Mouse (Mus musculus) adrenal gland, postnatal 14 days (tissue): ENCODE results near the gene Nup85. TPM values are rescaled to one million over a fixed set of nuclear protein-coding genes. Genes with fewer than 3 reads are reported as not detected.
"Not testable (repeated sequence)": the region's sequence is repeated elsewhere in the genome, so short reads cannot be mapped to it uniquely, and the experiment has no call there.

ENCODE experiments used
- DNase-seq: peaks from one replicate; pipeline ENCODE4 v3.0.0; 2021; ENCODE audit warnings: mixed read lengths
- long read RNA-seq, 2 experiments: library from polyadenylated mRNA; stranded (forward); transcript quantifications; one replicate each; pipeline ENCODE4 v2.0.0; 2021
- total RNA-seq: library from RNA; stranded (reverse); gene quantifications from 2 replicates; pipeline ENCODE4 v1.2.3, GENCODE M21; 2021

Nup85 gene
- 40.7 and 52.8 TPM in 2 replicates for total RNA-seq
- long read RNA-seq, experiment 1, transcript Nup85-201 (19 exons, 2,230 nt) = major isoform, 34 of 47 reads
- long read RNA-seq, experiment 1, partial matches to known transcripts = 1 of 47 reads
- long read RNA-seq, experiment 1, other reads (novel, unspliced or antisense) = 12 of 47 reads
- long read RNA-seq, experiment 2, transcript Nup85-201 (19 exons, 2,230 nt) = major isoform, 18 of 25 reads
- long read RNA-seq, experiment 2, partial matches to known transcripts = 1 of 25 reads
- long read RNA-seq, experiment 2, other reads (novel, unspliced or antisense) = 6 of 25 reads

DNA sequence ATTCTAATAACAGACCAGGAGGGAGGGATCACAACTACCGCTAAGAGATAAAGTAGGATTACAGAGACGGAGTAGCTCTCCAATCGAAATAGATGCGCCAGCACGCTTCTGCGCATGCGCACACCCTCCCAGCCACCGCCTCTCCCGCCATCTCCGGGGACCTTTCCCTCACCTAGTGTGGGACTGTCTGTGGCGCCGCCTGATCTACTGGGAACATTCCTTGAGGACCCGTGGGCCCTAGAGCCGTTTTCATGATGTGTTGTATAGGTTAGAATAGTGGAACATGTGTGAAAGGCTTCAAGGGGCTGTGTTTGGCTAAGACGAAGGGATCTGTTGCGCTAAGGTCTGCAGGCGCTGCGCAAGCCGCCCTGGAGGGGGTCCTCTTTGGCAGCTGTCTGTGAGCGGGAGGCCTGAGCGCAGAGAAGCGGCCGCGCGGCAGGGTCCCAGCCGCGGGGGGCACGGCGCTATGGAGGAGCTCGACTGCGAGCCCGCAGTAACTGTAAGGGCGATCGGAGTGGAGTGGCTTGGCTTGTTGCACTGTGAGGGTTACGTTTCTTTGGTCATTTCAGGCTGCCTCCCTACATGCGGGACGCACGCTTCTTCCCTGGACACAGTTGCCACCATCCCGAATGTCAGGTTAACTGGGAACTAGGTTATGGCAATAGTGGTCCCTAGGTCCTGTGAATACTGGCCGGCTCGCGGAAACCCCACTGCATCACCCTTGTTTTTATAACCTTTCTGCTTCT lies at the start of gene Nup85:
Gene Nup85 (plus strand): TSS at position 371 of the 746 bp plus-strand sequence.
- DNase-seq = peak; percentile 98

DNA sequence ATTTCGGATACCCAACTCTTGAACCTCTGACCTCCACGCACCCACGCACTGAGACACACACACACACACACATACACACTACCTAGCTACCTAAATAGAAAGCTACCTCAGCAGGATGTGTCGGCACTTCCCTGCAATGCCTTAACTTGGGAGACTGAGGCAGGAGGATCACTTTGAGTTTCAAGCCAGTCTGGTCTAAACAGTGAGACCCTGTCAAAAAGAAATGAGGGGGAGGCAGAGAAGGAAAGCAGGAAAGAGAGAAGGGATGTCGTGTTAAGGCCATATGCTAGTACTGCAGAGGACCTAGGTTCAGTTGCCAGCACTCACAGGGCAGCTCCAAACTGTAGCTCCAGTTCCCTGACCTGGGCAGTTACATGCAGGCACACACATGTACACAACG lies 49.2 kb upstream of the Nup85 start:
- no peak for DNase-seq

GRCm38 (mm10) chr11:115516942-115517341 lies 47.3 kb upstream of the Nup85 start:
- DNase-seq = no peak

GRCm38 (mm10) chr11:115518693-115519092 lies 45.5 kb upstream of the Nup85 start:
- no peak for DNase-seq

DNA sequence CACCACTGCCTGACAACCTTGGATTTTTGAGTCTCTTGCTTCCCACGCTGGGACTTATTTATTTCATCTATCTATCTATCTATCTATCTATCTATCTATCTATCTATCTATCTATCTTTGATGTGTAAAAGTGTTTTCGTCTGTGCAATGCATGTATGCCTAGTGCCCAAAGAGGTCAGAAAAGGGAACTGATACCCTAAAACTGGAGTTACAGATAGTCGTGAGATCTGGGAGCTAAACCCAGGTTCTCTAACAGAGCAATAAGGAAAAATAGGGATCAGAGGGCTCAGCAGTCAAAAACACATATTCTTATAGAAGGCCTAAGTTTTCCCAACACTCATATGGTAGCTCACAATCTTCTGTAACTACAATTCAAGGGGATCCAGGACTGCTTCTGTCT lies 44.7 kb upstream of the Nup85 start:
- DNase-seq = no peak

- DNase-seq = no peak
Observed at GRCm38 (mm10) chr11:115520218-115520617, 44.0 kb upstream of the Nup85 start.

- DNase-seq = no peak
Observed at GRCm38 (mm10) chr11:115521080-115521479, 43.2 kb upstream of the Nup85 start.

DNA sequence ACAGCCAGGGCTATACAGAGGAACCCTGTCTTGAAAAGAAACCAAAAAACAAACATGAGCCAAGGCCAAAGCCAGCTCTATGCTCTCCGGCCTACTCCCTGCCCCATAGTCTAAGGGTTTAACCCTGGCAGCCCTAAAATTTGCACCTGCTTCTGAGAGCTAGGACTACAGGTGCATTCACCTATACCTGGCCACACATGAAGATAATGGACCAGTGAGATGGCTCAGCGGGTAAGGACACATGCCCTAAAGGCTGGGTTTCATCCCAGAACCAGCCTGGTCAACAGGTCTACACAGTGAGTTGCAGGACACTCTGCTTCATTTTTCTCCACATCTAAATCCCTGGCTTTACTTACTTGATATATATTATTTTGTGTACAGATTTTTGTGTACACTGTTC lies 42.0 kb upstream of the Nup85 start:
- DNase-seq = no peak

DNA sequence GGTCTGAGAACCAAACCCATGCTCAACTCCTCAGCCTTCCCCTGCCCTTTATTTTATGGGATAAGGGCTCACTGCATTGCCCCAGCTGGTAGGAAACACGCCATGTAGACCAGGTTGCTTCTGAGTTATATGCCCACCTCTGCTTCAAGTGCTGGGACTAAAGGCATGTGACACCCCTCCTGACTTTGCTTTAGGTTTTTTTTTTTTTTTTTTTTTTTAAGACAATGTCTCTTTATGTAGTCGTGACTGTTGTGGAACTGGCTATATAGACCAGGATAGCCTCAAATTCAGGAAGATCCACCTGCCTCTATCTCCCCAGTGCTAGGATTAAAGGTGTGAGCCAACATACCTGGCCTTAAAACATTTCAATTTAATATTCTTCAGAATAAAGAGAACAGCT lies 41.5 kb upstream of the Nup85 start:
- DNase-seq = no peak

DNA sequence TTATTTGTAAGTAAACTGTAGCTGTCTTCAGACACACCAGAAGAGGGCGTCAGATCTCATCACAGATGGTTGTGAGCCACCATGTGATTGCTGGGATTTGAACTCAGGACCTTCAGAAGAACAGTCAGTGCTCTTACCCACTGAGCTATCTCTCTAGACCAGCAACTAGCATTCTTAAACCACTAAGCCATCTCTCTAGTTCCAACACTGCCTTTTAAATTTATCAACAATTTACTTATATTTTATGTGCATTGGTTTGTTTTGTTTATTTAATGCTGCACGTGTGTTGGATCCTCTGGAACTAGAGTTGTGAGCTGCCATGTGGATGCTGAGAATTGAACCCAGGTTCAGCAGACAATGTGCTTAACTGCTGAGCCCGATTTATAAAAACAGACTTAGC lies 37.8 kb upstream of the Nup85 start:
- not testable (repeated sequence) for DNase-seq

- no peak for DNase-seq
Observed at GRCm38 (mm10) chr11:115534759-115535371, 29.4 kb upstream of the Nup85 start.

DNA sequence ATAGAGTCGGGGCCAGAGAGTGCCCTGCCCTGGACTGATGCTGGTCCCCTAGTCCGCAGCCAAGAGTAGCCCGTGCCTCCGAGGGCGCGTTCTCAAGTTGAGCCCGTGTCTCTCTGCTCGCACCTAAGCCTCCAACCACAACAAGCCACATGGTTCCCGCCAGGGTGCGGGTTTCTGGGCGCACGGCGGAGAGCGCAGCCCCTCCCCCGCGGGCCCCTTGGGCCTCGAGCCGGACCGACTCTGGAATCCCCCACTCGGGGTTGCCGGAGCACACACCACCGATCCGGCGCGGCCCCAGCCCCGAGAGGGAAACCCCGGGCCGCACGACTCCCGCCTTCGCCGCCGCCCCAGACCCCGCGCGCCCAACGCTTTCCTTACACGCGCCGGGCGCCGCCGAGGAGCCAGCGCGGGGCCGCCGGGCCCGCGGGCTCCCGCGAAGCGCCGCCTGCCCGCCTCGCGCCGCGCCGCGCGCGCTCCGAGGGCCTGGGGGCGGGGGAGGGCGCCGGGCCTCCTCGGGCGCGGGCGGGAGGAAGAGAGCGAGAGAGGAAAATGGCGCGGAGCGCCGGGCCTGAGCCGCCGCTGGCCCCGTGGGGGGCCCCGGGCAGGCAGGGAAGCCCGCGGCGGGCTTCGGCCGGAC lies 28.7 kb upstream of the Nup85 start:
- peak; percentile 88 for DNase-seq

DNA sequence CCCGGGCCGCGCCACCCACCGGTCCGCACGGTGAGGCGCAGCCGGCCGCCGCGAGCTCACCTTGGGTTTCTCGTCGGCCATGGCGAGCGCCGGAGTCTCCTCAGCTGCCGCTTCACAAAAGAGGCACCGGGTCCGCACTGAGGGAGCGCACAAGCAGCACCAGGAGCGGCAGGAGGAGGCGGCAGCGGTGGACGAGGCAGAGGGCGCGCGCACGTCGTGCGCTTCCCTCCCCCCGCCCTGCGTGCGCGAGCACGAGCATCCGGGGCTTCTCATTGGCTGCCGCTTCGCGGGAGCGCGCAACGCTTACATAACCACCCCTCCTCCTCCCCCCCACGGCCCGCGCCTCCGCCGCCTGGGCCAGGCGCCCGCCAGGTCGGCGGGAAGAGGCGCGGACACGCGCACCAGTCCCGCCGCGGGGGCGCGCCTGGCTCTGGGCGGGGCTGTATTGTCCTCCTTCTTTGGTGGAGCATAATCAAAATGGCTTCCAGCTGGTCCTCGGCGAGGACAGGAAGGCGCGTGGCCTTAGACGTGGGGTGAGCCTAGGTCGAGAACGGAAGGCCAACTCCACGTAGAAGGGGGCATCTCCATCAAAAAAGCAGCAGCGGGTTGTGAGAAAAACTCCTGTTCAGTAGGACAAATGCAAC lies 28.1 kb upstream of the Nup85 start, which contains the start of gene Sumo2:
Gene Sumo2 (minus strand): TSS at position 239 of the 644 bp plus-strand sequence.
- peak; percentile 100 for DNase-seq

DNA sequence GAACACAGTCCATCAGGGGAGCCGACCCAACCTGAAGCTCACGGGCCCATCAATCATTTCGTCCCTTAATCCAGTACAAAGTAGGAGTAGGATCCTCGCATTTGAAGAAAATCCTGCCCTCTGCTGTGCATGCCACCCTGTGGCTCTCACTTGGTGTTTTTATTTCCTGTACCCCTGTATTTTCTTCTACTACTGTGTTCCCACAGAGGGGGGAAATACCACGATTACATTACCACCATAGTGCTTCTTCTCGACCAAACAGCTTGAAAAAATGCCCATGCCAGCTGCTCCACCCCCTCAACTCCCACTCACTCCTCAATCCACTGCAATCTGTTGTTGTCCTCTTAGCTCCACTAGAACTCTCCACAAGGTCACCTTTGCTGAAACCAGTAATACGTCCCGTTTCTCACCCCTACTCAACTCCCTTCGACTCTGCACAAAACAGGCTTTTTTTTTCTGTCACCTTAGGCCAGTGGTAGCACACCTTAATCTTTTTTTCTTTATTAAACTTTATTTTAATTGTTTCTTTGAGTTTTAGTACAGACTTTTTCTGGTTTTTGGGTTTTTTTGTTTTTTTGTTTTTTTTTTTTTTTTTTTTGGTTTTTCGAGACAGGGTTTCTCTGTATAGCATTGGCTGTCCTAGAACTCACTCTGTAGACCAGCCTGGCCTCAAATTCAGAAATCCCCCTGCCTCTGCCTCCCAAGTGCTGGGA lies 27.2 kb upstream of the Nup85 start:
- peak; percentile 23 for DNase-seq

- no peak for DNase-seq
Observed at GRCm38 (mm10) chr11:115538045-115538444, 26.2 kb upstream of the Nup85 start.

DNA sequence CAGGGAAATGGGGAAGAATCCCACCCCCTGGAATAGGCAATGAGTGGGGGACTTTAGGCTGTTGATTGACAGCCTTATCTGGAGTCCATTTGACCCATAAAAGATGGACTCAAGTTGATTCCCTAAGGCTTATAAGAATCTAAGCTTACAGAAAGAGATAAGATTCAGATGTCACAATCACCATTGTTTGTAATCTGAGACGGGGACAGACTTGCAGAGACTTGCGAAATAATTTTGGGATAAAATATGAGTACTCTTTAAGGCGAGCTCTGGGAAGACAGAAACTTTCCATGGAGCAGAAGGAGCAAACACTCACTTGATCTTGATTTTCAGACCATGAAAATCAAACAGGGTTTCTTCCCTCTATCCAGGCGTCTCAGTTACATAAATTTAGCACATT lies 20.7 kb upstream of the Nup85 start:
- DNase-seq = no peak

GRCm38 (mm10) chr11:115552783-115553182 lies 11.5 kb upstream of the Nup85 start:
- peak; percentile 33 for DNase-seq

- no peak for DNase-seq
Observed at GRCm38 (mm10) chr11:115555717-115556116, 8.5 kb upstream of the Nup85 start.

- DNase-seq = no peak
Observed at GRCm38 (mm10) chr11:115563406-115563805, 828 bp upstream of the Nup85 start.

GRCm38 (mm10) chr11:115564961-115565360 lies 727 bp downstream of the Nup85 start:
- no peak for DNase-seq

DNA sequence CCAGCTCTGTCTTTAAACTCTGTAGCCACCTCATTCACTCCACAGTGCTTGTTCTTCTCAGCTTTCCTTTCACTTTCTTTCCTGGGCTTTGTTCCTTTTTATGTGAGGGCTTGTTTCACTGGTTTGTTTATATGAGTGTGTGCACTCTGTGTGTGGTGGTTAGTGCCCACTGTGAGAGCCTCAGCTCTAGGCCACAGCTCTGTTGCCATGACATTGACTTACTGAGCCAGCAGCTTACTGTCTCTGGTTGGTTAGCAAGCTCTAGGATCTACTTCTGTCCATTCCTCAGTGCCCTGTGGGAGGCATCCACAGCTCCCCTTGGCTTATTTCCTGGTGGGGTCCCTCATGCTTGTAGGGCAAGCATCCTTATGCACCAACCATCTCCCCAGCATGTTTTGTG lies 14.8 kb downstream of the Nup85 start:
- DNase-seq = no peak
